Mouse (Mus musculus): ENCODE measurements at regions not wholly inside any gene's neighbourhood (a gene's known extent, or its start where the extent isn't known, plus 50 kb on each side); places are given as distances from the start of the nearest gene placed in this dataset.

- Histone ChIP-seq H3K27me3 (ENCODE audit: control insufficient read depth, insufficient read depth, low read length) (no peaks in the 10 kb centered on the region), H3K9me3 (ENCODE audit: control insufficient read depth, low read length) (no peaks in the 10 kb centered on the region), H3K36me3 (ENCODE audit: control insufficient read depth, insufficient read depth, low read length) (no peaks in the 10 kb centered on the region), H3K4me2 (replicated peaks; ENCODE audit: low read depth) (no peak overlapping the region), H3K27ac (replicated peaks) (no peak overlapping the region), H3K9ac (ENCODE audit: low read length) (no peak overlapping the region), H3K4me3 (ENCODE audit: low read depth, low read length) (no peak overlapping the region), H3K4me1 (replicated peaks; ENCODE audit: control insufficient read depth, insufficient read depth) (no peaks in the 10 kb centered on the region)
- DNase-seq (ENCODE audit: low spot score), result no peak
- 67% methylated on average over 9 of the region's 9 CpGs for WGBS
- ATAC-seq (ENCODE audit: low FRiP score, low TSS enrichment), result no peak
- no peak for TF ChIP-seq EP300 (optimal IDR thresholded peaks at IDR 0.05)
- TF ChIP-seq CTCF (IDR thresholded peaks at IDR 0.05; ENCODE audit: low read depth), result no peak
These were observed 482.0 kb downstream of the Plekhb2 start for GRCm38 (mm10) chr1:35331602-35332339.

GRCm38 (mm10) chr1:35332340-35332684 is 482.5 kb downstream of the Plekhb2 start:
- Histone ChIP-seq H3K4me2 (replicated peaks; ENCODE audit: low read depth) (no peak overlapping the region), H3K4me3 (ENCODE audit: low read depth, low read length) (no peak overlapping the region), H3K4me1 (replicated peaks; ENCODE audit: control insufficient read depth, insufficient read depth) (no peaks in the 10 kb centered on the region), H3K27ac (replicated peaks) (no peak overlapping the region), H3K36me3 (ENCODE audit: control insufficient read depth, insufficient read depth, low read length) (no peaks in the 10 kb centered on the region), H3K9ac (ENCODE audit: low read length) (no peak overlapping the region), H3K9me3 (ENCODE audit: control insufficient read depth, low read length) (no peaks in the 10 kb centered on the region), H3K27me3 (ENCODE audit: control insufficient read depth, insufficient read depth, low read length) (no peaks in the 10 kb centered on the region)
- no peak for ATAC-seq (ENCODE audit: low FRiP score, low TSS enrichment)
- no peak for DNase-seq (ENCODE audit: low spot score)
- 80% methylated on average over 2 of the region's 2 CpGs for WGBS
- TF ChIP-seq CTCF (IDR thresholded peaks at IDR 0.05; ENCODE audit: low read depth) (no peak), EP300 (optimal IDR thresholded peaks at IDR 0.05) (no peak)

GRCm38 (mm10) chr1:35337647-35338046 is 487.9 kb downstream of the Plekhb2 start:
- no peak overlapping the region for H3K4me2 ChIP-seq (replicated peaks; ENCODE audit: low read depth)
- H3K27ac ChIP-seq (replicated peaks), result no peak overlapping the region
- H3K4me3 ChIP-seq (ENCODE audit: low read depth, low read length), result no peak overlapping the region
- H3K9ac ChIP-seq (ENCODE audit: low read length), result no peak overlapping the region
- H3K27me3 ChIP-seq (ENCODE audit: control insufficient read depth, insufficient read depth, low read length), result no peaks in the 10 kb centered on the region
- no peaks in the 10 kb centered on the region for H3K36me3 ChIP-seq (ENCODE audit: control insufficient read depth, insufficient read depth, low read length)
- H3K9me3 ChIP-seq (ENCODE audit: control insufficient read depth, low read length), result no peaks in the 10 kb centered on the region
- TF ChIP-seq CTCF (IDR thresholded peaks at IDR 0.05; ENCODE audit: low read depth) (no peak), EP300 (optimal IDR thresholded peaks at IDR 0.05) (no peak)
- DNase-seq (ENCODE audit: low spot score) (no peak), ATAC-seq (ENCODE audit: low FRiP score, low TSS enrichment) (no peak)
- no peaks in the 10 kb centered on the region for H3K4me1 ChIP-seq (replicated peaks; ENCODE audit: control insufficient read depth, insufficient read depth)
- 93% methylated on average over 3 of the region's 3 CpGs for WGBS

GRCm38 (mm10) chr1:35338184-35338583 is 488.4 kb downstream of the Plekhb2 start:
- 59% methylated on average over 3 of the region's 3 CpGs for WGBS
- Histone ChIP-seq H3K36me3 (ENCODE audit: control insufficient read depth, insufficient read depth, low read length) (no peaks in the 10 kb centered on the region), H3K4me1 (replicated peaks; ENCODE audit: control insufficient read depth, insufficient read depth) (no peaks in the 10 kb centered on the region), H3K4me2 (replicated peaks; ENCODE audit: low read depth) (no peak overlapping the region), H3K27me3 (ENCODE audit: control insufficient read depth, insufficient read depth, low read length) (no peaks in the 10 kb centered on the region), H3K9me3 (ENCODE audit: control insufficient read depth, low read length) (no peaks in the 10 kb centered on the region), H3K9ac (ENCODE audit: low read length) (no peak overlapping the region), H3K4me3 (ENCODE audit: low read depth, low read length) (no peak overlapping the region), H3K27ac (replicated peaks) (no peak overlapping the region)
- ATAC-seq (ENCODE audit: low FRiP score, low TSS enrichment) (no peak), DNase-seq (ENCODE audit: low spot score) (no peak)
- TF ChIP-seq CTCF (IDR thresholded peaks at IDR 0.05; ENCODE audit: low read depth) (no peak), EP300 (optimal IDR thresholded peaks at IDR 0.05) (no peak)

GRCm38 (mm10) chr1:35344539-35344938 is 494.8 kb downstream of the Plekhb2 start:
- Histone ChIP-seq H3K4me2 (replicated peaks; ENCODE audit: low read depth) (no peak overlapping the region), H3K9me3 (ENCODE audit: control insufficient read depth, low read length) (no peaks in the 10 kb centered on the region), H3K27ac (replicated peaks) (no peak overlapping the region), H3K27me3 (ENCODE audit: control insufficient read depth, insufficient read depth, low read length) (no peaks in the 10 kb centered on the region), H3K9ac (ENCODE audit: low read length) (no peak overlapping the region), H3K4me3 (ENCODE audit: low read depth, low read length) (no peak overlapping the region), H3K36me3 (ENCODE audit: control insufficient read depth, insufficient read depth, low read length) (no peaks in the 10 kb centered on the region), H3K4me1 (replicated peaks; ENCODE audit: control insufficient read depth, insufficient read depth) (no peaks in the 10 kb centered on the region)
- TF ChIP-seq CTCF (IDR thresholded peaks at IDR 0.05; ENCODE audit: low read depth), result no peak
- DNase-seq (ENCODE audit: low spot score), result no peak
- 17% methylated on average over 1 of the region's 1 CpGs for WGBS
- ATAC-seq (ENCODE audit: low FRiP score, low TSS enrichment), result no peak

- Histone ChIP-seq H3K9ac (ENCODE audit: low read length) (no peak overlapping the region), H3K27ac (replicated peaks) (no peak overlapping the region), H3K36me3 (ENCODE audit: control insufficient read depth, insufficient read depth, low read length) (no peaks in the 10 kb centered on the region), H3K4me1 (replicated peaks; ENCODE audit: control insufficient read depth, insufficient read depth) (no peaks in the 10 kb centered on the region), H3K27me3 (ENCODE audit: control insufficient read depth, insufficient read depth, low read length) (no peaks in the 10 kb centered on the region), H3K9me3 (ENCODE audit: control insufficient read depth, low read length) (no peaks in the 10 kb centered on the region), H3K4me2 (replicated peaks; ENCODE audit: low read depth) (no peak overlapping the region), H3K4me3 (ENCODE audit: low read depth, low read length) (no peak overlapping the region)
- 70% methylated on average over 4 of the region's 4 CpGs for WGBS
- ATAC-seq (ENCODE audit: low FRiP score, low TSS enrichment) (no peak), DNase-seq (ENCODE audit: low spot score) (no peak)
- TF ChIP-seq CTCF (IDR thresholded peaks at IDR 0.05; ENCODE audit: low read depth) (no peak), EP300 (optimal IDR thresholded peaks at IDR 0.05) (no peak)
These were observed 498.5 kb downstream of the Plekhb2 start for GRCm38 (mm10) chr1:35348294-35348693.

Measured in stomach, postnatal 0 days (tissue).